Mouse (Mus musculus): Measurements from ENCODE around the gene Usp19. TPM values are rescaled to one million over a fixed set of nuclear protein-coding genes. Genes with fewer than 3 reads are reported as not detected.
A peak's percentile ranks its signal among the peaks of the same experiment; 100 is the strongest.

Usp19 gene
- polyA plus RNA-seq, 1 experiment from 2014 or later = 51.5 TPM

DNA sequence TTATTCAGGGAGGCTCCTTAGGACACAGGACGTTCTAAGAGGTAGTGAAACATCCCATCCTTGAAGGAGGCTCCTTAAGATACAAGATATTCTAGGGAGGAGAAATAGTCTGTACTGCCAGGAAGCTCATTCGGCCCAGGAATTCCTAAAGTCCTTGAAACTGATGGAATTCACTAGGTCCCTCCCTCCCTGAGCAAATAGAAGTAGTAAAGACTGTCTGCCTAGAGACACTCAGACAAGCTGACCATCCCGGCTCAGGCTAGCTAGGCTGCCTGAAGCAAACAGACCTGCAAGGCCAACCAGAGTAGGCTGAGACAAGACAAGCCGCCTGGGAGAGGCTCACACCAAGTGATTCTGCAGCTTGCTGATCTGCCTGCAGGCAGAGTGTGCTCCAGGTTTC is 20.6 kb upstream of the Usp19 start:
- Histone ChIP-seq H3K9ac (no peak overlapping the region), H3K27ac (no peak overlapping the region), H3K4me1 (replicated peaks) (no peaks in the 10 kb centered on the region), H3K27me3 (no peaks in the 10 kb centered on the region), H3K4me3 (no peak overlapping the region), H3K9me3 (replicated peaks) (no peaks in the 10 kb centered on the region), H3K4me2 (no peak overlapping the region), H3K36me3 (peaks cover 15% of the 10 kb centered on the region)
- WGBS = 55% methylated on average over 4 of the region's 4 CpGs
- no peak for ATAC-seq (replicated peaks; ENCODE audit: insufficient number of reproducible peaks, insufficient read depth, low FRiP score, low read depth)

DNA sequence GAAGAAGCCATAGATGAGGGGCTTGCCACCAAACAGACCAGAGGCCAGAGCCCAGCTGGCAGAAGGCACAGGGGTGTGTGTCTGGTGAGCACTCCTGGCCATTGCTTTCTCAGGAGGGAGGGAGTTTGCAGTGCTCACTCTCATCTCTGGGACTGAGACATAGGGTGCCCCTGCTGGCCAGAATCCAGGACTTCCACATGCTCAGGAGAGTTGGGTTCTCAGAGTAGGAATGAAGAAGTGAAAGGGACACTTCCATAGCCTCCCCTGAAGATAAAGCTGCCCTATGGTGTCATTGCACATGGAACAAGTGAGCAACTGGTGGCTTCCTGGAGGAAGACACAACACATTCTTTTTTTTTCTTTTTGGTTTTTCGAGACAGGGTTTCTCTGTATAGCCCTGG is 15.9 kb upstream of the Usp19 start:
- Histone ChIP-seq H3K9me3 (replicated peaks) (no peaks in the 10 kb centered on the region), H3K27me3 (no peaks in the 10 kb centered on the region), H3K9ac (no peak overlapping the region), H3K27ac (no peak overlapping the region), H3K4me1 (replicated peaks) (peaks cover 7% of the 10 kb centered on the region), H3K4me3 (no peak overlapping the region), H3K4me2 (no peak overlapping the region), H3K36me3 (no peaks in the 10 kb centered on the region)
- ATAC-seq (replicated peaks; ENCODE audit: insufficient number of reproducible peaks, insufficient read depth, low FRiP score, low read depth) = no peak
- WGBS = 69% methylated on average over 1 of the region's 1 CpGs

DNA sequence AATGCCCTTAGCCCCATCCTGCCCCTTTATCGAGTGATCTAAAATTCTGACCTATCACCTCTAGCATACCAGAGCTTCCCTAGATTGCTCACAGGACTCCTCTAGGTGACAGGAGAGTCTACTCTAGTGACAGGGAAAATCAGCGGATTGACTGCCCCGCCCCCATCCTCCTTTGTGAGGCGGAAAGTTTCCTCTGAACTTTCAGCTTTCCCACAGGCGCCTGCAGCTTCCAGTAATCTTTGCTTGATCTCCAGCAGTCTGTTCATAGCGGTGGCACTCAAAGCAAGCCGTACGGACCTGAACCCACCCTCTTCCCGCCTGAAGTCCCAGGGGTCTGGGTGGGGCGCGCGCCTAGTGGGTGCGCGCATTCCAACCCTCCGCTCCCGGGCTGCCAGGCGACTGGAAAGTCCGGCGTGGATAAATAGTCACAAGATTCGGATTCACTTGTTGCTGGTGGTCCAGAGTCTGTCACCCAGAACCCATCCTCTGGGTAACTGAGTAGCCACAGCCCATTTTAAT is 11.7 kb upstream of the Usp19 start:
- H3K4me2 ChIP-seq = peak overlapping the region; percentile 92
- peak overlapping the region; percentile 59 for H3K9ac ChIP-seq
- H3K4me1 ChIP-seq (replicated peaks) = peaks cover 36% of the 10 kb centered on the region
- H3K9me3 ChIP-seq (replicated peaks) = no peaks in the 10 kb centered on the region
- peak overlapping the region; percentile 88 for H3K27ac ChIP-seq
- H3K4me3 ChIP-seq = peak overlapping the region; percentile 62
- H3K27me3 ChIP-seq = no peaks in the 10 kb centered on the region
- WGBS = 1% methylated on average over 20 of the region's 20 CpGs
- ATAC-seq (replicated peaks; ENCODE audit: insufficient number of reproducible peaks, insufficient read depth, low FRiP score, low read depth) = peak; percentile 71
- H3K36me3 ChIP-seq = peaks cover 20% of the 10 kb centered on the region

DNA sequence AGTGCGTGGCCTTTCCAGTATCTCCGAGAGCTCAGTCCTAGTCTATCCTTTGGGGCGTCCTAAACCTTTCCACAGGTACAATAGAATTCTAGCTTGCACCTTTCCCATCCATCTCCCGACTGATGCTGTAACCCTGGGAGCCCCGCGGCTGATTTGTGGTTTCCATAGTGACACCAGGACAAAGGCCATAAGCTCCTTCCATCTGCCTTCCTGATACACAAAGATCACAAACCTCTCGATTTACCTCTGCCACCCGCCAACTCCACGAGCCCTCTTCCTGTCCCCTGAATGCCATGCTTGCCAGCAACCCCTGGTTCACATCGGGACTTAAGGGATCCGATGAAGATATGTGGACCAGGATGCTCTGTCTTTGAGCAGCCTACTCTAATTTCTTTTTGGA is 11.2 kb upstream of the Usp19 start:
- Histone ChIP-seq H3K27me3 (no peaks in the 10 kb centered on the region), H3K4me3 (peak overlapping the region; percentile 73), H3K4me2 (peak overlapping the region; percentile 92), H3K4me1 (replicated peaks) (peaks cover 36% of the 10 kb centered on the region), H3K9ac (peak overlapping the region; percentile 59; the same call in 1 of the 2 replicates), H3K27ac (peak overlapping the region; percentile 88), H3K9me3 (replicated peaks) (no peaks in the 10 kb centered on the region), H3K36me3 (peaks cover 25% of the 10 kb centered on the region)
- 0 out of 2 replicates have a peak, but pooled peaks have one; percentile 5 for ATAC-seq (replicated peaks; ENCODE audit: insufficient number of reproducible peaks, insufficient read depth, low FRiP score, low read depth)
- 36% methylated on average over 11 of the region's 11 CpGs for WGBS

DNA sequence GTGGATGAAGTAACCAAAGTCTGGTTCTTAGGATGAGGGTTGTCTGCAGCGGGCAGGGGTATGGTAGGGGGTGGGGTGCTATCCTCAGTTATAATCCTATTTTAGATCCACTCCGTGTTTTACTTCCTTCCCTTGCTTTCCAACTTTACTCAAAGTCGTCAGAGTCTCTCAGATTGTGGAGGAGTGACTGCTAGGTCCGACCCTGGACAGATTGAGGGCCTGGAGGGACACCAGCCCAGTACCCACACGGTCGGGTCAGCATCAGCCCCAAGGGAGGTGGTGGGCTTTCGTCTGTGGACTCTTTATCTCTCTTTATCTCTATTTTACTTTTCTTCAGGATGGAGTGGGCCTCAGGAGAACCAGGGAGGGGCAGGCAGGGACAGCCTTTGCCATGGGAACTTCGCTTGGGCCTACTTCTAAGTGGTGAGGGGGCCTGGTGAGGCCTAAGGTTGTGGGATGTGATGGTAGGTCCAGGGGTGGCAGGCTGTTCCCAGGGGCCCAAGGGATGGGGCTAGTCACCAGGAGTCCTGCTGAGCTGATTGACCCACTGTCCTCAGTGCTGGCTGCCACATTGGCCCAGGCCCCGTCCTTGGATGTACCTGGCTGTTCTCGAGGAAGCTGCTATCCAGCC is 10.6 kb upstream of the Usp19 start, which contains the start of gene Lamb2:
Lamb2 (plus strand) TSS at position 16 of the 631 bp plus-strand sequence.
- no peaks in the 10 kb centered on the region for H3K9me3 ChIP-seq (replicated peaks)
- peak within 1 kb of the TSS; percentile 78 for H3K9ac ChIP-seq
- H3K4me3 ChIP-seq = peak within 1 kb of the TSS; percentile 73
- peak; percentile 54 for ATAC-seq (replicated peaks; ENCODE audit: insufficient number of reproducible peaks, insufficient read depth, low FRiP score, low read depth)
- peaks cover 36% of the 10 kb centered on the region for H3K4me1 ChIP-seq (replicated peaks)
- peaks cover 30% of the 10 kb centered on the region for H3K36me3 ChIP-seq
- WGBS = 6% methylated on average over 10 of the region's 10 CpGs
- peak within 1 kb of the TSS; percentile 92 for H3K4me2 ChIP-seq
- peak within 1 kb of the TSS; percentile 88 for H3K27ac ChIP-seq
- H3K27me3 ChIP-seq = no peaks in the 10 kb centered on the region

GRCm38 (mm10) chr9:108480813-108481519 is 9.4 kb upstream of the Usp19 start:
- H3K4me2 ChIP-seq = peak overlapping the region; percentile 92
- no peak for ATAC-seq (replicated peaks; ENCODE audit: insufficient number of reproducible peaks, insufficient read depth, low FRiP score, low read depth)
- H3K27me3 ChIP-seq = no peaks in the 10 kb centered on the region
- no peaks in the 10 kb centered on the region for H3K9me3 ChIP-seq (replicated peaks)
- 82% methylated on average over 28 of the region's 28 CpGs for WGBS
- H3K9ac ChIP-seq = peak overlapping the region; percentile 78
- H3K4me3 ChIP-seq = peak overlapping the region; percentile 73
- peaks cover 41% of the 10 kb centered on the region for H3K36me3 ChIP-seq
- H3K4me1 ChIP-seq (replicated peaks) = peaks cover 36% of the 10 kb centered on the region
- H3K27ac ChIP-seq = peak overlapping the region; percentile 88

DNA sequence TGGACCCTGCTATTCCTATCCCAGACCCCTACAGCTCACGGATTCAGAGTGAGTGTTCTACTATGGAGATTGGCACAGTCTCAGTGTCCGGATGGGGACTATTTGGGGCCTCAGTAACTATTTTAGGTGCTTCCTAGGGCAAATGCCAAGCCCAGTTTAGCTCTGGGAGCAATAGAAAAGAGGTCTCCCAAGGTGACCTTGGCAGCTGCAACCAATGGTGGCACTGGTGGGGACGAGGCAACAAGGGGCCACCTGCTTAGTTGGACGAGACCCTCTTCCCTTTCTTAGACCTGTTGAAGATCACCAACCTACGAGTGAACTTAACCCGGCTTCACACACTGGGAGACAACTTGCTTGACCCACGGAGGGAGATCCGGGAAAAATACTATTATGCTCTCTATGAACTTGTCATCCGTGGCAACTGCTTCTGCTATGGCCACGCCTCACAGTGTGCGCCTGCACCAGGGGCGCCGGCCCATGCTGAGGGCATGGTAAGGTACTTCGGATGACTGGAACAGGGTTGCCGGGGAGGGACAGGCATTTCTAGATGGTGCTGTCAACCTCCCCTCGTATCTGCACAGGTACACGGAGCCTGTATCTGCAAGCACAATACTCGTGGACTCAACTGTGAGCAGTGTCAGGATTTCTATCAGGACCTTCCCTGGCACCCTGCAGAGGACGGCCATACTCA is 8.7 kb upstream of the Usp19 start:
- WGBS = 79% methylated on average over 19 of the region's 19 CpGs
- Histone ChIP-seq H3K27me3 (no peaks in the 10 kb centered on the region), H3K9me3 (replicated peaks) (no peaks in the 10 kb centered on the region), H3K4me2 (peak overlapping the region; percentile 92), H3K4me1 (replicated peaks) (peaks cover 36% of the 10 kb centered on the region), H3K27ac (peak overlapping the region; percentile 88), H3K36me3 (peaks cover 48% of the 10 kb centered on the region), H3K9ac (no peak overlapping the region), H3K4me3 (peak overlapping the region; percentile 73)
- ATAC-seq (replicated peaks; ENCODE audit: insufficient number of reproducible peaks, insufficient read depth, low FRiP score, low read depth) = no peak

- no peak overlapping the region for H3K9ac ChIP-seq
- H3K4me3 ChIP-seq = no peak overlapping the region
- no peaks in the 10 kb centered on the region for H3K9me3 ChIP-seq (replicated peaks)
- peaks cover 64% of the 10 kb centered on the region for H3K36me3 ChIP-seq
- WGBS = 94% methylated on average over 18 of the region's 18 CpGs
- H3K4me1 ChIP-seq (replicated peaks) = peaks cover 36% of the 10 kb centered on the region
- H3K27me3 ChIP-seq = no peaks in the 10 kb centered on the region
- H3K27ac ChIP-seq = no peak overlapping the region
- no peak overlapping the region for H3K4me2 ChIP-seq
- ATAC-seq (replicated peaks; ENCODE audit: insufficient number of reproducible peaks, insufficient read depth, low FRiP score, low read depth) = no peak
Measured at GRCm38 (mm10) chr9:108483051-108483790, 7.2 kb upstream of the Usp19 start.

DNA sequence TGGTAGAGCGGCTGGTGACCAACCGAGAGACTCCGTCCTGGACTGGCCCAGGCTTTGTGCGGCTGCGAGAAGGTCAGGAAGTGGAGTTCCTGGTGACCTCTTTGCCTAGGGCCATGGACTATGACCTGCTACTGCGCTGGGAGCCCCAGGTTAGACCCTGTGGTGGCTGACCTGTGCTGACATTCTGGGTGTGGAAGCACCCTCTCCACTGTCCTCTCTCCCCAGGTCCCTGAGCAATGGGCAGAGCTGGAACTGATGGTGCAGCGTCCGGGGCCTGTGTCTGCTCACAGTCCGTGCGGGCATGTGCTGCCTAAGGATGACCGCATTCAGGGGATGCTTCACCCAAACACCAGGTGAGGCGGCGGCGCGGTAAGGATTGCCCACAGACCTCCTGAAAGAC is 6.4 kb upstream of the Usp19 start:
- peaks cover 72% of the 10 kb centered on the region for H3K36me3 ChIP-seq
- WGBS = 91% methylated on average over 15 of the region's 15 CpGs
- no peak overlapping the region for H3K27ac ChIP-seq
- no peaks in the 10 kb centered on the region for H3K9me3 ChIP-seq (replicated peaks)
- H3K4me2 ChIP-seq = no peak overlapping the region
- ATAC-seq (replicated peaks; ENCODE audit: insufficient number of reproducible peaks, insufficient read depth, low FRiP score, low read depth) = no peak
- no peak overlapping the region for H3K9ac ChIP-seq
- peaks cover 34% of the 10 kb centered on the region for H3K4me1 ChIP-seq (replicated peaks)
- no peaks in the 10 kb centered on the region for H3K27me3 ChIP-seq
- H3K4me3 ChIP-seq = no peak overlapping the region

DNA sequence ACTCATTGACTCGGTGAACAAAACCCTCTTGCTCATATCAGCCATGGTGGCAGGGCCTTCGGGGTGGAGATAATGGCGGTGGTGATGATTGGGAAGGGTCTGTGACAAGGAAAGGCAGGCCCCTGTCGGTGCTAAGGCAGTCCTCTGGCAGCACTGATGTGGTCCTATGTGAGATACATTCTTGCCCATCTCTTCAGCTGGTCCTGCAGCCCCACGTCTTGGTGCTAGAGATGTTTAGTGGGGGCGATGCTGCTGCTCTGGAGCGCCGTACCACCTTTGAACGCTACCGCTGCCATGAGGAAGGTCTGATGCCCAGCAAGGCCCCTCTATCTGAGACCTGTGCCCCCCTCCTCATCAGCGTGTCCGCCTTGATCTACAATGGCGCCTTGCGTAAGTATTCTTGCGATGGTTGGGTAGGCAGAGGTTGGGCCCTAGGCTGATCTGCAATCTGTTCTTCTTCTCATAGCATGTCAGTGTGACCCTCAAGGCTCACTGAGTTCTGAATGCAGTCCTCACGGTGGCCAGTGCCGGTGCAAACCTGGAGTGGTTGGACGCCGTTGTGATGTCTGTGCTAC is 5.0 kb upstream of the Usp19 start:
- Histone ChIP-seq H3K27ac (no peak overlapping the region), H3K4me3 (no peak overlapping the region), H3K36me3 (peaks cover 82% of the 10 kb centered on the region), H3K4me2 (no peak overlapping the region), H3K9me3 (replicated peaks) (no peaks in the 10 kb centered on the region), H3K9ac (no peak overlapping the region), H3K27me3 (no peaks in the 10 kb centered on the region), H3K4me1 (replicated peaks) (peaks cover 30% of the 10 kb centered on the region)
- 92% methylated on average over 19 of the region's 19 CpGs for WGBS
- no peak for ATAC-seq (replicated peaks; ENCODE audit: insufficient number of reproducible peaks, insufficient read depth, low FRiP score, low read depth)
